Mouse (Mus musculus) gastrocnemius, postnatal 25 days (tissue): ENCODE data around the gene Sf3a2. TPM values are rescaled to one million over a fixed set of nuclear protein-coding genes. Genes with fewer than 3 reads are reported as not detected.
"Not testable (repeated sequence)": the region's sequence is repeated elsewhere in the genome, so short reads cannot be mapped to it uniquely, and the experiment has no call there.

Experiments used
- DNase-seq: peaks from one replicate; pipeline ENCODE4 v3.0.0; 2022
- total RNA-seq, 2 experiments: library from RNA; stranded (reverse); gene quantifications; 1 replicate in 1 of 2; 2 replicates in 1 of 2; pipeline ENCODE4 v1.2.3; 2021

The Sf3a2 gene
- total RNA-seq, 2 experiments from 2014 or later = 24.0 to 24.9 TPM

DNA sequence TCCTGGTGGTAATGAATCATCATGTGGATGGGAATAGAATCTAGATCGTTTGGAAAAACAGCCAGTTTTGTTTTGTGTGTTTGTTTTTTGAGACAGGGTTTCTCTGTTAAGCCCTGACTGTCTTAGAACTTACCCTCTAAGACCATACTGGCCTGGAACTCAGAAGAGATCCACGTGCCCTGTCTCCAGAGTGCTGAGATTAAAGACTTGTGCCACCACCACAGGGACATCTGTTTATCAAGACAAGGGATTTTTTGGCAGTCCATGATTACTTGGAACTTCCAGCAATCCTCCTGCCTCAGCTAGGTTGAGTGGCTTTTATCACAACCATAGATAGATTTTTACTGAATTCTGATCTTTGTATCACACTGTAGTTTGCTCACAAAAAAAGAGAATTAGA lies 26.8 kb downstream of the Sf3a2 start:
- no peak for DNase-seq

GRCm38 (mm10) chr10:80826151-80827062 lies 28.4 kb downstream of the Sf3a2 start, which contains the start of gene Oaz1:
TSS of gene Oaz1 (plus strand) at chr10:80826656.
- DNase-seq = peak; percentile 99

- DNase-seq = no peak
Measured at GRCm38 (mm10) chr10:80827063-80827869, 29.3 kb downstream of the Sf3a2 start.

- no peak for DNase-seq
Measured at GRCm38 (mm10) chr10:80827870-80828420, 29.9 kb downstream of the Sf3a2 start.

DNA sequence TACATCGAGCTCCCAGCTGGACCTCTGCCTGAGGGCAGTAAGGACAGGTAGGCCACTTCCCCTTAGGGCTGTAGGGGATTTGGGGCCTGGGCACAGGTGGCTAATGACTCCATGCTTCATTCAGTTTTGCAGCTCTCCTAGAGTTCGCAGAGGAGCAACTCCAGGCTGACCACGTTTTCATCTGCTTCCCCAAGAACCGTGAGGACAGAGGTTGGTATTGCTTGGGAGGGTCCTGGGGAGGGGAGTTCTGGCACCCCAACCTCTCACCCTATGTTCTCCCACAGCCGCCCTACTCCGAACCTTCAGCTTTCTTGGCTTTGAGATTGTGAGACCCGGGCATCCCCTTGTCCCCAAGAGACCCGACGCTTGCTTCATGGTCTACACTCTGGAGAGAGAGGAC lies 30.6 kb downstream of the Sf3a2 start:
- not testable (repeated sequence) for DNase-seq

- no peak for DNase-seq
Measured at GRCm38 (mm10) chr10:80829359-80830278, 31.6 kb downstream of the Sf3a2 start.

- DNase-seq = peak; percentile 49
Measured at GRCm38 (mm10) chr10:80831136-80831535, 33.1 kb downstream of the Sf3a2 start.

DNA sequence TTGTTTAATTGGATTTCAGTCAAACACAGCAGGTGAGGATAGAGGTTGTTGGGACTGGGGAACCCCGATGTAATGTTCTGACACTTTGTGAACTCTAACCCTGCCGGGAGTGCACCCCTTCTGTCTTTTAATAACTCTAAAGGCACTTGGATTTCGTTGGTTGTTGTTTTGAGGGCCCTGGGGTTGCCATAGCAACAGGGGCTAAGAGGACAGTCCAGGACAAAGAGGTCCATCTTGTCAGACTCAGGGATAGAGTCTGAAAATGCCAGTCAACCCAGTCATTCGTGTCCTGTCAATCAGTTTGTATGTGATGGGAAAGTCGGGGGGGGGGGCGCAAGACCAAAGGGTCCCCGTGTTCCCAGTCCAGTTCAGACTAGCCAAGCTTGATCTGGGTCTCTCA lies 34.8 kb downstream of the Sf3a2 start:
- no peak for DNase-seq

- DNase-seq = no peak
Measured at GRCm38 (mm10) chr10:80835617-80836016, 37.6 kb downstream of the Sf3a2 start.

DNA sequence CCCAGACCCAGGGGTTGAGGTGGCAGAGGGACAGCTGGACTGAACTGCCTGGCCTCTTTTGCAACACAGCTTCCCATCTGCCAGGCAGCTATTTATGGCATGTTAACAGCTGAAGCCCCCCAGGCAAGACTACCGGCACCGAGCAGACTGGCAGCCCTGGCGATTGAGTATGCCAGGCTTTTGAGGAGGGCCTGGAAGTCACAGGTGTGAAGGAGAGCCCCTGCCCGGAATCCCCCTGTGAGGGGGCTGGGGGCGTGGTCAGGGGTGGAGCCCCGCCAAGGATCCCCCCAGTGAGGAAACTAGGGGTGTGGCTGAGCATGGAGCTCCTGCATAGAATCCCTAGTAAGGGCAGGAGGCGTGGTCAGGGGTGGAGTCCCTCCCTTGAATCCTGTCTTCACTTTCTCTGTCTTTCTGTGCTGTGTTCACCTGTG lies 39.0 kb downstream of the Sf3a2 start:
- DNase-seq = no peak

DNA sequence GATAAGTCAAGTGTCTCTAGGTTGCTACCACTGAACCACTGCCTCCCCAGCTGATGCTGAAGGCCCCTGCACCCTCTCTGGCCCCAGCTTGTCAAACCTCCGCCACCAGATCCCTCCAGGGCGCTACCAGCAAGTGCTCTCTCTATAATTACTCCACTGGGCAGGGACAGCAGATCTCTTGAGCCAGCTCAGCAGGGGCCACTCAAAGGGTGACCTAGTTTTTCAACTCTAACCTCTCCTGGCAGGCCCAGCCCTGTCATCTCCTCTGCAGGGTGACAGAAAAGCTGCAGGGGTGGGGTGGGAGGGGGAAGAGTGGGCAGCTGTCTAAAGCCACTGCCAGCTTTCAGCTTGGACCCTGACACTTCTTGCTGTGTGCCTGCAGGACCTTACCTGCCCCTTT lies 39.8 kb downstream of the Sf3a2 start:
- peak; percentile 75 for DNase-seq

DNA sequence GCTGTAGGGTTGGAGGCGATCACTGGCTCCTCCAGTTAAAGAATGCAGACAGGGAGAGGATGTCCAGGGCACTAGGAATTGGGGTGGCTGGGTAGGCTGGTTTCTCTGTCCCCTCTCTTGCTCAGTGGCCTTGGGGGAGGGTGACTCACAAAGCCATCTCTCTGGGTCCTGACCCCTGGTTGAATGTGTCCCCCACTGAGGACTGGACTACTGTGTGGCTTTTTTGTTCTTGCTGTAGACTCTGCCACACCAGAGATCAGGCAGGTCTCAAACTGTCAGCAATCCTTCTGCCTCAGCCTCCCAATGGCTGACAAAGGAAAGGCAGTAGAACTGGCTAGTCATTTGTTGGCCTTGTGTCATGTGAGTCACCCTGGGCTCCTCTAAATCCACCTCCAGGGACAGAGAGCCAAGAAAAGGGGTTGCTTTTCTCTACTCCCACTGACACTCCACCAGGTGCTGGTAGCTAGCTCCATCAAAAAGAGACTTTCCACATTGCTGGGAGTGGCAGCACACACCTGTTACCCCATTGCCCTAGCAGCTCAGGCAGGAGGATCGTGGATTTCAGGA lies 40.4 kb downstream of the Sf3a2 start:
- DNase-seq = no peak

- DNase-seq = no peak
Measured at GRCm38 (mm10) chr10:80839848-80840247, 41.9 kb downstream of the Sf3a2 start.

- no peak for DNase-seq
Measured at GRCm38 (mm10) chr10:80841685-80842084, 43.7 kb downstream of the Sf3a2 start.

GRCm38 (mm10) chr10:80842334-80842733 lies 44.3 kb downstream of the Sf3a2 start:
- DNase-seq = no peak

GRCm38 (mm10) chr10:80843087-80843930 lies 45.3 kb downstream of the Sf3a2 start:
- no peak for DNase-seq

DNA sequence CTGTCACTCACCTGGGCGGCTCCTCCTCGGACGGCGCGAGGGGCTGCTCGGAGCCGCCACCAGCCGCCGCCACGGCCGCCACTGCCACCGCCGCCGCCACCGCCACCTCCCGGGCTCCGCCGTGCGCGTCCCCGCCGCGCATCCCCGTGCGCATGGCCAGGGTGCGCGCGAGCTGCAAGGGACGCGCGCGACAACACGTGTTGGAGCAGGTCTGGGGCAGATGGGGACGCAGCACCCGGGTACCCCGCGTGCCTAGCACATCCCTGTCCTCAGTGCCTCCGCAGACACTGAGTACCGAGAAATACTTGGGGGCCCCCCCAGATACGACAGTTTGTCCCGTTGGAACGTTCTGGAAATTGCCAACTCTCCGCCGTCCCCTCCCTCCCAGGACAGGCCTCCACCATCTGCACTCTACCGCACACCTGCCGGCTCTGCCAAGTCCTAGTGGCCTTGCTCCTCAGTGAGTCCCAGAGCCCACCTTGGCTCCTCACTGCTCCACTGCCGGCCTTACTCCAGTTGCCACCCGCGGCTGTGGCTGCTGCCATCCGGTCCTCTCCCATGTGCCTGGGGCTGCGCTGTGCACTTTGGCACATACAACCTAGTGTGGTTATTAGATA lies 46.0 kb downstream of the Sf3a2 start, which contains the start of gene Lingo3:
Lingo3 (minus strand) TSS at position 109 of the 617 bp plus-strand sequence.
- no peak for DNase-seq

- no peak for DNase-seq
Measured at GRCm38 (mm10) chr10:80845055-80845693, 47.2 kb downstream of the Sf3a2 start.

- DNase-seq = no peak
Measured at GRCm38 (mm10) chr10:80845732-80846131, 47.7 kb downstream of the Sf3a2 start.
